Mouse (Mus musculus) megakaryocyte, embryonic 14.5 days (primary cell): ENCODE measurements around the gene Slc35e2.

Experiments used
- FLI1 ChIP-seq: IDR thresholded peaks from 2 replicates; pipeline ENCODE4 v1.6.1; 2012; ENCODE audit warnings: low read length, inconsistent platforms, mixed read lengths
- GATA1 ChIP-seq: IDR thresholded peaks from 3 replicates; pipeline ENCODE4 v1.6.1; 2012; ENCODE audit warnings: mixed read lengths, low read length, inconsistent platforms, borderline replicate concordance

DNA sequence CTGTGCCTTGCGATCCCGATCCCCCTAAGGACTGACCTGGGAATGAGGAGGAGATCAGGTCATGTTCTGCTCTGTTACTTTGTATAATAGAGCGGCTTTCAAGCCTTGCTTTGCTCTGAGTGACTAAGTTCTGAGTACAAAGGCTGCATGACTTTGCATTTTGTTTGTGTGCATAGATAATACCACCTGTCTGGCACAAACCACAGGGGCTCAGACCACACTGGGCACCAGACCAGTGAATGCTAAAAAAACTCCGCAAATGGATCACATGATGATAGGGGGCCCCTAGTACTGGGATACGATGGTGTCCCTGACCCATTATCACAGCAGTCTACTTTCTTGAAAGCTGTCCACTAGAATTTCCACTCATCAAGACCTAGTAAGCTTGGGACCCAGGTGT is 4.6 kb upstream of the Slc35e2 start:
- TF ChIP-seq FLI1 (no peak), GATA1 (no peak; the same call in 2 of the 3 replicates)
